Mouse (Mus musculus) liver, embryonic 12.5 days (tissue): Measurements from ENCODE around the gene Pten. TPM values are rescaled to one million over a fixed set of nuclear protein-coding genes. Genes with fewer than 3 reads are reported as not detected.

ENCODE experiments used
- ATAC-seq: fragments of 200-750 bp; cut with Nextera tagmentation; 2 replicates; pipeline ENCODE4 v1.8.0; 2017; ENCODE audit warnings: moderate number of reproducible peaks, mild to moderate bottlenecking, moderate library complexity
- H3K27ac ChIP-seq: fragments of 300-500 bp; sonication (generic); 2 replicates; pipeline ENCODE4 v1.5.1; 2016; ENCODE audit warnings: mild to moderate bottlenecking
- H3K27me3 ChIP-seq: fragments of 300-500 bp; sonication (generic); replicated peaks from 2 replicates; pipeline ENCODE4 v1.6.1; 2016; ENCODE audit warnings: mild to moderate bottlenecking, moderate library complexity
- H3K36me3 ChIP-seq: fragments of 300-500 bp; sonication (generic); 2 replicates; pipeline ENCODE4 v1.6.1; 2016; ENCODE audit warnings: mild to moderate bottlenecking, moderate library complexity
- H3K4me1 ChIP-seq: fragments of 300-500 bp; sonication (generic); 2 replicates; pipeline ENCODE4 v1.6.1; 2016
- H3K4me2 ChIP-seq: fragments of 300-500 bp; sonication (generic); 2 replicates; pipeline ENCODE4 v1.6.1; 2016; ENCODE audit warnings: mild to moderate bottlenecking, moderate library complexity
- H3K4me3 ChIP-seq: fragments of 300-500 bp; sonication (generic); 2 replicates; pipeline ENCODE4 v1.5.1; 2016; ENCODE audit warnings: mild to moderate bottlenecking, moderate library complexity
- H3K9ac ChIP-seq: fragments of 300-500 bp; sonication (generic); 2 replicates; pipeline ENCODE4 v1.6.1; 2016; ENCODE audit warnings: mild to moderate bottlenecking, moderate library complexity
- H3K9me3 ChIP-seq: fragments of 300-500 bp; sonication (generic); replicated peaks from 2 replicates; pipeline ENCODE4 v1.6.1; 2016; ENCODE audit warnings: mild to moderate bottlenecking, moderate library complexity
- WGBS: fragments of 180-500 bp; shearing (Covaris S2); methylation state at CpG from one replicate; pipeline ENCODE4 v1.1.7; 2016; ENCODE audit not compliant: insufficient replicate concordance; 5-methylcytosine and 5-hydroxymethylcytosine counted together
- polyA plus RNA-seq: library from polyadenylated mRNA; unstranded; fragments of >200 nt; fragmentation: Nextera tagmentation; extraction: Ambion mirVana; gene quantifications from 2 replicates; pipeline ENCODE4 v1.2.1, GENCODE M21; 2016

Gene Pten
- polyA plus RNA-seq, 1 experiment from 2014 or later, result 5.9 TPM

DNA sequence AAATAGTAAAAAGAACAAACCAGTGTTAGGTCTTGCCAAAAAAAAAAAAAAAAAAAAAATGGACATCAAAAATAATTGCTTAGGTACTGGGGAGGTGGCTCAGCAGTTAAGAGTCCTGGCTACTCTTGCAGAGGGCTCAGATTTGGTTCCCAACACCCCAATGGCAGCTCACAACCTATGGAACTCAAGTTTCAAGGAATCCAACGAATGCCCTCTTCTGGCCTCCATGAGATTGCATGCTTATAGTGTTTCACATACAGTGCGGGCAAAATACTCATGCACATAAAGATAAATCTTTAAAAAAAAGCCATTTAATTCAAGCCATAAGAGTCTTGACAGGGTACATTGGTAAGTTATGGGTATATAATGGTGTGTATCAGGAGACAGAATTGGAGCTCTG, 72.6 kb downstream of the Pten start:
- ATAC-seq, result no peak
- Histone ChIP-seq H3K9me3 (no peaks in the 10 kb centered on the region), H3K4me2 (no peak overlapping the region), H3K9ac (no peak overlapping the region), H3K27me3 (no peaks in the 10 kb centered on the region), H3K36me3 (no peaks in the 10 kb centered on the region), H3K4me3 (no peak overlapping the region), H3K27ac (no peak overlapping the region), H3K4me1 (no peaks in the 10 kb centered on the region)
- 82% methylated on average over 2 of the region's 2 CpGs for WGBS

- Histone ChIP-seq H3K4me3 (no peak overlapping the region), H3K4me2 (no peak overlapping the region), H3K4me1 (no peaks in the 10 kb centered on the region), H3K9ac (no peak overlapping the region), H3K27me3 (no peaks in the 10 kb centered on the region), H3K9me3 (no peaks in the 10 kb centered on the region), H3K27ac (no peak overlapping the region), H3K36me3 (no peaks in the 10 kb centered on the region)
- ATAC-seq, result no peak
- WGBS, result 74% methylated on average over 4 of the region's 4 CpGs
Observed at GRCm38 (mm10) chr19:32831286-32831685, 74.0 kb downstream of the Pten start.

- H3K4me1 ChIP-seq, result no peaks in the 10 kb centered on the region
- no peak overlapping the region for H3K27ac ChIP-seq
- no peaks in the 10 kb centered on the region for H3K36me3 ChIP-seq
- no peak overlapping the region for H3K4me2 ChIP-seq
- H3K9me3 ChIP-seq, result no peaks in the 10 kb centered on the region
- no peaks in the 10 kb centered on the region for H3K27me3 ChIP-seq
- H3K4me3 ChIP-seq, result no peak overlapping the region
- 82% methylated on average over 6 of the region's 6 CpGs for WGBS
- no peak for ATAC-seq
- H3K9ac ChIP-seq, result no peak overlapping the region
Observed at GRCm38 (mm10) chr19:32840491-32840890, 83.2 kb downstream of the Pten start.

DNA sequence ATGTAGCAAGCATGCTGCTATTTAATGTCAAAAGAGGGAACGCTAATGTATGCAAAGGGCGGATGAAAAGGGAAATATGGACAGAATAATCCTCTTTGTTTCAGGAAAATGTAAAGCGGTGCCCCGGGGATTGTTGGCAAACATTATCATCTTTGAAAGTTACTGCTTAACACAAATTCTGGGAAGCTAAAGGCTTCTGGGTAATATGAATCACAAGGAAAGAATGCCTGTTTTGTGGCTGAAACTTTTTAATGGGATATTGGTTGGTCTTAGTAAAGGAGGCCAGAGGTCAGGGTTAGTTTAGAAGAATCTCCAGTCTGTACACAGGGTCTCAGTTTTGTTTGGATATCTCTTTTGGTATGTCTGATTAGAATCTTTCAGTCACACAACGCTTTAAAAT, 87.2 kb downstream of the Pten start:
- no peak overlapping the region for H3K4me3 ChIP-seq
- no peak overlapping the region for H3K27ac ChIP-seq
- H3K9me3 ChIP-seq, result no peaks in the 10 kb centered on the region
- H3K36me3 ChIP-seq, result no peaks in the 10 kb centered on the region
- WGBS, result 74% methylated on average over 5 of the region's 5 CpGs
- no peaks in the 10 kb centered on the region for H3K27me3 ChIP-seq
- no peak overlapping the region for H3K9ac ChIP-seq
- no peak for ATAC-seq
- no peaks in the 10 kb centered on the region for H3K4me1 ChIP-seq
- no peak overlapping the region for H3K4me2 ChIP-seq

DNA sequence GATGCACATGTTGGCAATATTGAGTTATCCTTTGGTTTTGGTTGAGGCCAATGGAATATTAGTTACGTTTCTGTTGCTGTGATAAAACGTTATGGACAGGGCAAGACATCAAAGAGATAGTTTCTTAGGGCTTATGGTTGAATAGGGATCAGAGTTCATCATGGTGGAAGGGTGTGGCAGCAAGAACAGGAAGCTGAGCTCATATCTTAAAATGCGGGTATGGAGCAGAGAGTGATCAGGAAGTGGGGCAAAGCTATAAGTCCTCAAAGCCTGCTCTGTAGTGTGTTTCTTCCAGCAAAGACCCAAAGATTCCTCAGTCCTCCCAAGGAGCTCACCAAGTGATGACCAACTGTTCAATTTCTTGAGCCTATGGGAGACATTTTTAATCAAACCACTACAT, 90.7 kb downstream of the Pten start:
- H3K4me1 ChIP-seq, result no peaks in the 10 kb centered on the region
- no peak for ATAC-seq
- no peak overlapping the region for H3K4me2 ChIP-seq
- H3K27me3 ChIP-seq, result no peaks in the 10 kb centered on the region
- H3K9ac ChIP-seq, result no peak overlapping the region
- no peak overlapping the region for H3K4me3 ChIP-seq
- no peaks in the 10 kb centered on the region for H3K36me3 ChIP-seq
- 29% methylated on average over 3 of the region's 3 CpGs for WGBS
- H3K9me3 ChIP-seq, result no peaks in the 10 kb centered on the region
- no peak overlapping the region for H3K27ac ChIP-seq

- no peaks in the 10 kb centered on the region for H3K4me1 ChIP-seq
- no peak overlapping the region for H3K4me2 ChIP-seq
- H3K4me3 ChIP-seq, result no peak overlapping the region
- H3K36me3 ChIP-seq, result no peaks in the 10 kb centered on the region
- 61% methylated on average over 3 of the region's 3 CpGs for WGBS
- H3K27ac ChIP-seq, result no peak overlapping the region
- no peak for ATAC-seq
- no peak overlapping the region for H3K9ac ChIP-seq
- no peaks in the 10 kb centered on the region for H3K9me3 ChIP-seq
- H3K27me3 ChIP-seq, result no peaks in the 10 kb centered on the region
Observed at GRCm38 (mm10) chr19:32852306-32852705, 95.0 kb downstream of the Pten start.

GRCm38 (mm10) chr19:32861675-32862575, 104.6 kb downstream of the Pten start:
- H3K4me1 ChIP-seq, result no peaks in the 10 kb centered on the region
- peaks cover 14% of the 10 kb centered on the region for H3K27me3 ChIP-seq
- 65% methylated on average over 12 of the region's 12 CpGs for WGBS
- no peak overlapping the region for H3K4me3 ChIP-seq
- no peak overlapping the region for H3K4me2 ChIP-seq
- H3K27ac ChIP-seq, result no peak overlapping the region
- H3K9ac ChIP-seq, result no peak overlapping the region
- H3K9me3 ChIP-seq, result no peaks in the 10 kb centered on the region
- no peak for ATAC-seq
- no peaks in the 10 kb centered on the region for H3K36me3 ChIP-seq

- no peak overlapping the region for H3K27ac ChIP-seq
- H3K4me1 ChIP-seq, result peaks cover 3% of the 10 kb centered on the region; the same call in 1 of the 2 replicates
- 26% methylated on average over 13 of the region's 13 CpGs for WGBS
- no peak overlapping the region for H3K4me2 ChIP-seq
- H3K36me3 ChIP-seq, result no peaks in the 10 kb centered on the region
- peaks cover 16% of the 10 kb centered on the region for H3K27me3 ChIP-seq
- no peak for ATAC-seq
- no peaks in the 10 kb centered on the region for H3K9me3 ChIP-seq
- no peak overlapping the region for H3K4me3 ChIP-seq
- H3K9ac ChIP-seq, result no peak overlapping the region
Observed at GRCm38 (mm10) chr19:32866765-32867164, 109.5 kb downstream of the Pten start.

GRCm38 (mm10) chr19:32867181-32867897, 110.0 kb downstream of the Pten start:
- Histone ChIP-seq H3K27me3 (peaks cover 16% of the 10 kb centered on the region), H3K36me3 (no peaks in the 10 kb centered on the region), H3K4me1 (peaks cover 3% of the 10 kb centered on the region; the same call in 1 of the 2 replicates), H3K9me3 (no peaks in the 10 kb centered on the region), H3K4me3 (no peak overlapping the region), H3K4me2 (no peak overlapping the region), H3K27ac (no peak overlapping the region), H3K9ac (no peak overlapping the region)
- no peak for ATAC-seq
- 21% methylated on average over 18 of the region's 18 CpGs for WGBS

DNA sequence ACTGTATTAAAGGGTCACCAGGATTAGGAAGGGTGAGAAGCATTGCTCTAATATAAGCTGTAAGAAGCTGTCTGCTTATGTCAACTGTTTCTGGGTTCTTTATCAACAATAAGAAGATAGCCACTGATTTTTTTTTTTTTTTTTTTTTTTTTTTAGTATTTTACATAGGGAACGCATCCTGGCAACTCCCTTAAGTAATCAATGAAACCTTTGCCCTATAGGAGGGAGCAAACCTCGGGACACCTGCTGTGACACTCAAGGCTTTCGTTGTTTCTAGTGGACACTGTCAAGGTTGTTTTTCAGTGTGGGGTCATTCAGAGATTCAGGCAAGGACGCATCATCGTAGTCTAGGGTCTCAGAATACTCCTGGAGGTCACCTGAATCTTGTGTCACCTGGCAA, 111.3 kb downstream of the Pten start:
- no peak overlapping the region for H3K4me3 ChIP-seq
- H3K9ac ChIP-seq, result no peak overlapping the region
- no peaks in the 10 kb centered on the region for H3K9me3 ChIP-seq
- H3K27me3 ChIP-seq, result peaks cover 16% of the 10 kb centered on the region
- no peak overlapping the region for H3K4me2 ChIP-seq
- H3K36me3 ChIP-seq, result no peaks in the 10 kb centered on the region
- no peak for ATAC-seq
- no peak overlapping the region for H3K27ac ChIP-seq
- H3K4me1 ChIP-seq, result peaks cover 3% of the 10 kb centered on the region; the same call in 1 of the 2 replicates
- 53% methylated on average over 5 of the region's 5 CpGs for WGBS

- Histone ChIP-seq H3K4me1 (peaks cover 3% of the 10 kb centered on the region; the same call in 1 of the 2 replicates), H3K27me3 (peaks cover 16% of the 10 kb centered on the region), H3K9me3 (no peaks in the 10 kb centered on the region), H3K27ac (no peak overlapping the region), H3K9ac (no peak overlapping the region), H3K4me2 (no peak overlapping the region), H3K4me3 (no peak overlapping the region), H3K36me3 (no peaks in the 10 kb centered on the region)
- WGBS, result 19% methylated on average over 10 of the region's 10 CpGs
- ATAC-seq, result no peak
Observed at GRCm38 (mm10) chr19:32869053-32869680, 111.9 kb downstream of the Pten start.
